Mouse (Mus musculus): Measurements from ENCODE around the gene Gm10340.
A peak's percentile ranks its signal among the peaks of the same experiment; 100 is the strongest.
"Not testable (repeated sequence)": the region's sequence is repeated elsewhere in the genome, so short reads cannot be mapped to it uniquely, and the experiment has no call there.

The Gm10340 gene

DNA sequence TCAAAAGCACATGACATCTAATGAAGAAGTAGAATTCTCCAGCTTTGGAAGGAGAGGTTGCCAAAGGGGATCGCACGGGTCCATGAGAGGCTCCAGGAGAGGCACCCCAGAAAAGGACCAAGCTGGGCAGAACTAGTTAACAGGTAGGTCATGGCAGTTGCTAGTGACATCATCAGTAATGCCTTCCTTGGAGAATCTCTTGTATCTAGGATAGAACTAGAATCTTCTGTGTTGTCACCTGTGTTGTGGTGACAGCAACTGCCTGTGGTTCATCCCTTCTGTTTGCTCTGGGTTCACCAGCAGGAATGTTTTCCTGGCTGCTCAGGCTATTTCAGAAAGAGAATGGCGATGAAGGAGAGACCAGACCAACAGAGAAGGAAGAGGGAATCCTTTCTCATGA, at the start of gene Gm10340:
Gene Gm10340, plus strand, starts transcription at position 301 of the 400 bp plus-strand sequence.
- not testable (repeated sequence) for DNase-seq

DNA sequence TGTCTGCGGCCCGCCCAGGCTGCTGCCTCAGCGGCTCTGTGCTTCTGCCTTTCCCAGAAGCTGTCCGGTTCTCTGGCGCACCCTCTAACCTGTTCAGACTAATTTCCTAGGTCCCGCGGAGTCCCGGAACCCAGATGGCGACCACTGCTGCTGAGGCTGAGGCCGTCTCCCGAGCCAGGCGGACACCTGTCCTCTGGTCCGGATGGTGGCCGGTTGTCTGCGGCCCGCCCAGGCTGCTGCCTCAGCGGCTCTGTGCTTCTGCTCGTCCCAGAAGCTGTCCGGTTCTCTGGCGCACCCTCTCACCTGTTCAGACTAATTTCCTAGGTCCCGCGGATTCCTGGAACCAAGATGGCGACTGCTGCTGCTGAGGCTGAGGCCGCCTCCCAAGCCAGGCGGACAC, 17.7 kb upstream of the Gm10340 start:
- DNase-seq, result peak; percentile 1 to 3

DNA sequence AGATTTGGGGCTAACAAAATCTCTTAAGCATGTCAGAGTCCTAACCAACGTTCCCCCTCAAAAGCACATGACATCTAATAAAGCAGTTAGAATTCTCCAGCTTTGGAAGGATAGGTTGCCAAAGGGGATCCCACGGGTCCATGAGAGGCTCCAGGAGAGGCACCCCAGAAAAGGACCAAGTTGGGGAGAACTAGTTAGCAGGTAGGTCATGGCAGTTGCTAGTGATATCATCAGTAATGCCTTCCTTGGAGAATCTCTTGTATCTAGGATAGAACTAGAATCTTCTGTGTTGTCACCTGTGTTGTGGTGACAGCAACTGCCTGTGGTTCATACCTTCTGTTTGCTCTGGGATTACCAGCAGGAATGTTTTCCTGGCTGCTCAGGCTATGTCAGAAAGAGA, 54.2 kb downstream of the Gm10340 start, which contains the start of gene Gm5795:
Gene Gm5795, plus strand, starts transcription at position 301 of the 400 bp plus-strand sequence.
- DNase-seq, result not testable (repeated sequence)

All from cerebellum, postnatal 36 days (tissue).